Mouse (Mus musculus) embryonic facial prominence, embryonic 10.5 days (tissue): ENCODE measurements around the gene Umod. TPM values are rescaled to one million over a fixed set of nuclear protein-coding genes. Genes with fewer than 3 reads are reported as not detected.
A peak's percentile ranks its signal among the peaks of the same experiment; 100 is the strongest.

ENCODE experiments used
- DNase-seq: peaks from one replicate; pipeline ENCODE4 v3.0.0-alpha.2; 2017; ENCODE audit warnings: low spot score
- H3K27ac ChIP-seq: fragments of 300-500 bp; sonication (generic); replicated peaks from 2 replicates; pipeline ENCODE4 v1.5.1; 2016; ENCODE audit warnings: mild to moderate bottlenecking
- H3K27me3 ChIP-seq: fragments of 300-500 bp; sonication (generic); replicated peaks from 2 replicates; pipeline ENCODE4 v1.6.1; 2016; ENCODE audit warnings: low read depth, mild to moderate bottlenecking; ENCODE audit not compliant: poor library complexity, severe bottlenecking
- H3K36me3 ChIP-seq: fragments of 300-500 bp; sonication (generic); replicated peaks from 2 replicates; pipeline ENCODE4 v1.6.1; 2016; ENCODE audit warnings: mild to moderate bottlenecking, moderate library complexity
- H3K4me1 ChIP-seq: fragments of 300-500 bp; sonication (generic); 2 replicates; pipeline ENCODE4 v1.6.1; 2016
- H3K4me3 ChIP-seq: fragments of 300-500 bp; sonication (generic); 2 replicates; pipeline ENCODE4 v1.5.1; 2016; ENCODE audit warnings: mild to moderate bottlenecking, moderate library complexity
- H3K9me3 ChIP-seq: fragments of 300-500 bp; sonication (generic); 2 replicates; pipeline ENCODE4 v1.6.1; 2016; ENCODE audit warnings: mild to moderate bottlenecking
- WGBS: fragments of 180-500 bp; shearing (Covaris S2); methylation state at CpG from one replicate; pipeline ENCODE4 v1.1.7; 2016; 5-methylcytosine and 5-hydroxymethylcytosine counted together
- polyA plus RNA-seq: library from polyadenylated mRNA; unstranded; fragments of >200 nt; fragmentation: Nextera tagmentation; extraction: Ambion mirVana; gene quantifications from 2 replicates; pipeline ENCODE4 v1.2.1, GENCODE M21; 2016

Gene Umod
- polyA plus RNA-seq, 1 experiment from 2014 or later = not detected

DNA sequence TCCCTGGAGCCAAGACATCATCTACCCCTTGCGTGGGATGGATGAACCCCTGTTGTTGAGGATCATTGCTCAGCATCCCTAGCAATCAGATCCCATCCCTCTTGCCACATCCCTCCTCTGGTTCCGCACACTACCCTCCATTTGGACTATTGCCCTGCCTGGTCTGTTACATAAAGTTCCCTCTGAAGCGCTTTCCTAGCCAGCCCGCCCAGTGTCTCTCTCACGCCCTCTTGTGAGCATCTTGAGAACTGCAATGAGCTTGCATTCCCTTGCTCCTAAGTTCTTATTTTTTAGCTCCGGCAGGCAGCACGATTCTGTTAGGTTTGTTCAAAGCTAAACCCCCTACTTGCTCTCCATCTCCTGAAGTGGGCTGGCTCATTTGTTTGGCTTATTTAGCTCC is 34.0 kb upstream of the Umod start:
- Histone ChIP-seq H3K27ac (no peak overlapping the region), H3K4me1 (no peaks in the 10 kb centered on the region), H3K36me3 (no peaks in the 10 kb centered on the region), H3K4me3 (no peak overlapping the region), H3K9me3 (no peaks in the 10 kb centered on the region), H3K27me3 (no peaks in the 10 kb centered on the region)
- WGBS = 35% methylated on average over 7 of the region's 7 CpGs
- DNase-seq = peak; percentile 56

- Histone ChIP-seq H3K4me3 (no peak overlapping the region), H3K27me3 (no peaks in the 10 kb centered on the region), H3K4me1 (no peaks in the 10 kb centered on the region), H3K9me3 (no peaks in the 10 kb centered on the region), H3K36me3 (no peaks in the 10 kb centered on the region), H3K27ac (no peak overlapping the region)
- no peak for DNase-seq
- 85% methylated on average over 4 of the region's 4 CpGs for WGBS
These were observed 32.1 kb upstream of the Umod start for GRCm38 (mm10) chr7:119511143-119511542.

DNA sequence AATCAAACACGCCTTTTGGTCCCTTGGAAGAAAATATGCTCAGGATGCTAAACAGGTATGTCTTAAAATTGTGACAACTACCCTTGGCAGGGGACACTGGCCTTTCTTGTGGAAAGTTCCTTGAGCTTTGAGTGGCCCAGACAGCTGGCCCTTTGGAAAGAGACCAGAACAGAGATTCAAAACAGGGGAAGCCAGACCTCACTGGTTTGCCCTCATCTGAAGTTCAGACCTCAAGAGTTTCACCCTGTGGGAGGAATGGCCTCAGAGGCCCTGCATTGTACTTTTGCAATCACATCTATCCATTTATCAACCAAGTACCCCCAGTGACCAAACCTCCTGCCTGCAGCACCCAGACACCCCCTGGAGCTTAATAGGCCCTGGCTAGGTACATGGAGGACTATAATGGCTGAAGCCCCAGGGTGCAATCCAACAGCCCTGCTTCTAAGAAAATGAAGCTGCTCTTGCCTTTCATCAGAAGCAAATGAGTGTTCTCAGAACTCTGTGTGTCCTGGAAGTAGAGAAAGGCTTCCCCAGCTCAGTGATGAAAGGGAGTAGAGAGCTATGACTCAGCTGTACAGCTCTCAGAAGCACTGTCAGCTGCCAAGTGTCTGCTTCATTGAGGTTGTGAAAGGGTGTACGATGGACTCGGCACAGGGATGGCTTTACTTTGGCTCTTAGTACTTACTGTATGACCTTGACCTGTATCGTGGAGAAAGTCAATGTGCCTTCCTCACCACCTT is 11.1 kb upstream of the Umod start:
- Histone ChIP-seq H3K27me3 (no peaks in the 10 kb centered on the region), H3K27ac (no peak overlapping the region), H3K9me3 (no peaks in the 10 kb centered on the region), H3K4me1 (no peaks in the 10 kb centered on the region), H3K36me3 (no peaks in the 10 kb centered on the region), H3K4me3 (no peak overlapping the region)
- 89% methylated on average over 4 of the region's 4 CpGs for WGBS
- no peak for DNase-seq

- 87% methylated on average over 5 of the region's 5 CpGs for WGBS
- Histone ChIP-seq H3K36me3 (no peaks in the 10 kb centered on the region), H3K27ac (no peak overlapping the region), H3K4me3 (no peak overlapping the region), H3K9me3 (no peaks in the 10 kb centered on the region), H3K4me1 (no peaks in the 10 kb centered on the region), H3K27me3 (no peaks in the 10 kb centered on the region)
- DNase-seq = no peak
These were observed 7.6 kb upstream of the Umod start for GRCm38 (mm10) chr7:119486683-119487082.

GRCm38 (mm10) chr7:119484154-119484553 is 5.1 kb upstream of the Umod start:
- H3K27ac ChIP-seq = no peak overlapping the region
- DNase-seq = no peak
- no peaks in the 10 kb centered on the region for H3K4me1 ChIP-seq
- H3K27me3 ChIP-seq = no peaks in the 10 kb centered on the region
- no peaks in the 10 kb centered on the region for H3K9me3 ChIP-seq
- WGBS = 81% methylated on average over 4 of the region's 4 CpGs
- H3K4me3 ChIP-seq = no peak overlapping the region
- H3K36me3 ChIP-seq = no peaks in the 10 kb centered on the region

DNA sequence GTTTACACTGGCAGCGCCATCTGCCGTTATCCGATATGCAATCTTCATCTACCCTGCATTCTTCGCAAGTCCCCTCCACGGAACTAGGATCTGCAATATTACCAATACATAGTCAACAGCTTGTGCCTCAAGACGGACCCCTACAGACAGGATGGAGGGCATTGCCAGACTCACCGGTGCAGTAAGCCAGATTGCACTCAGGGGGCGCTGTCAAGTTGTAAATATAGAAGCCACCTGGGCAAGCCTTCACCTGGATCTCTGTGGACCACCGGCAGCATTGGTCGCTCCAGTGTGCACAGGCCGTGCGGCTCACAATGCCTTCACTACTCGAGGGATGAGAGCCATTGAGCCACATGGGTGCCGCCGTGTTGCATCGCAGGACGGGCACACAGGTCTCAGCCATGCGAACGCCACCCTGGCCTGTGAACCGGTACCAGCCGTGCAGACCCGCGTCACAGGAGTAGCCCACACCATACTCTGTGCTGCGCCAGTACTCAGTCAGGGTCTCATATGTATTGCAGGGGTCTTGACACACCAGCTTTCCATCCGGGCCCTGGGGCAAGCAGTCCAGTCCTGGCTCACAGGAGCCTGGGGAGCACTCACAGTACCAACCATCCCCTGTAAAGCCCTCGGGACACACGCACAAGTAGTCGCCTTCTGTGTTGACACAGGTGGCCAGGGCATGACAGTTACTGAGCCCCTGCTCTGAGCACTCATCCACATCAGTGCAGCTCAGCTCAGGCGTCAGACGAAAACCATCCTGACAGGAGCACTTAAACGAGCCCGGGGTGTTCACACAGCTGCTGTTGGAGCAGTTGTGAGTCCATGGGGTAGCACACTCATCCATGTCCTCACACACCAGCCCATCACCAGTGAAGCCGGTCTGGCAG is 2.3 kb downstream of the Umod start:
- Histone ChIP-seq H3K27ac (no peak overlapping the region), H3K4me1 (no peaks in the 10 kb centered on the region), H3K36me3 (no peaks in the 10 kb centered on the region), H3K9me3 (no peaks in the 10 kb centered on the region), H3K27me3 (no peaks in the 10 kb centered on the region), H3K4me3 (no peak overlapping the region)
- no peak for DNase-seq
- 76% methylated on average over 33 of the region's 33 CpGs for WGBS

DNA sequence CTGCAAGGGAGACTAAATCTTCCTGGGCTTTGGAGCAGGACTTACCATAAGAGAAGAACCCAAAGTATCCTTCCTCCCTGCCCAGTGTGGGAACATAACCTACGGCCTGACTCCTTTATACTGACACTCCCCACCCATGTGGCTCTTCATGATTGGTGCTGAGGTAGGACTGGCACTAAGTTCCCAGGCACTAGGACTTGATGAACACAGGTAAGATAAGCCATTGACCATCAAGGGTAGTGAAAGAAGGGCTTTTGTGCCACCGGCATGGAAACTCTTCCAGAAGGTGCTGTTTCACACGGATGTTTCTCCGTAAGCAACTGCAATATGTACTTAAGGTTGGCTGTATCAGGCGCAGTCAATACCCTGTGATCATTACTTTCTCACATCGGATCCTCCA is 19.9 kb downstream of the Umod start, which contains the start of gene Gp2:
Gene Gp2, minus strand, starts transcription at position 101 of the 400 bp plus-strand sequence.
- Histone ChIP-seq H3K9me3 (no peaks in the 10 kb centered on the region), H3K36me3 (no peaks in the 10 kb centered on the region), H3K4me3 (no peak within 1 kb of the TSS), H3K27me3 (no peaks in the 10 kb centered on the region), H3K27ac (no peak within 1 kb of the TSS), H3K4me1 (no peaks in the 10 kb centered on the region)
- DNase-seq = no peak
- 90% methylated on average over 6 of the region's 6 CpGs for WGBS

DNA sequence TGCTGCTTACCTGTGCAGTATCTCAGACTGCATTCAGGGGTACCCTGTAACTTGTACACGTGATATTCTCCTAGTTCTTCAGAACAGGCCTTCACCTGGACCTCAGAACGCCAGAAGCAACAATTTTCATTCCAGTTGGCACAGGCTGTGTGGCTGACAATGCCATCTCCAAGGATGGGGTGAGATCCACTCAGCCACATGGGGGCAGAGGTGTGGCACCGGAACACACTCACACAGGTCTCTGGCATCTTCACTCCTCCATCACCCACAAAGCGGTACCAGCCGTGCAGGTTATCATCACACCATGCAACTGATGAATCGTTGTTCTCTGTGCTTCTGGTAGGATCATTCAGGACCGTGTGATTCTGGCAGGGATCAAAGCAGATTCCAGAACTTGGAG is 24.9 kb downstream of the Umod start:
- Histone ChIP-seq H3K36me3 (no peaks in the 10 kb centered on the region), H3K27ac (no peak overlapping the region), H3K4me3 (no peak overlapping the region), H3K4me1 (no peaks in the 10 kb centered on the region), H3K9me3 (no peaks in the 10 kb centered on the region), H3K27me3 (no peaks in the 10 kb centered on the region)
- WGBS = 81% methylated on average over 7 of the region's 7 CpGs
- no peak for DNase-seq

DNA sequence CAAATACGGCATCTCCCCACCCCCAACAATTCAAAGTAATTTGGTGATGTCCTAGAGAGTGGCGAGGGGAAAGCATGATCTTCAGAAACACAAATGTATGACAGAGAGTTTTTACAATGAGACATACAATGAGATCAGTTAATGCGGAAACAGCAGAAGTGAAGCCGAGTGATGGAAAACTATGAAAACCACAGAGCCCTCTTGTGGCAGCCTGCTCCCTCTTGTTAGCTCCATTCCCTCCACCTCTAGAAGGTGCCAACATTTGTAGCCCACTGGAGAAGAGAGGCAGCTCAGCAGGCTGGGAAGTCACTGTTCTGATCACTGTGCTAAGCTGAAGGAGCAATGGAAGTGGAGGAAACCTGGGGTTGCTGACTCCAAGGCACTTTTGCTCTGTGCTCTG is 35.2 kb downstream of the Umod start:
- no peak overlapping the region for H3K27ac ChIP-seq
- no peaks in the 10 kb centered on the region for H3K36me3 ChIP-seq
- DNase-seq = no peak
- H3K4me3 ChIP-seq = no peak overlapping the region
- H3K9me3 ChIP-seq = no peaks in the 10 kb centered on the region
- no peaks in the 10 kb centered on the region for H3K4me1 ChIP-seq
- no peaks in the 10 kb centered on the region for H3K27me3 ChIP-seq
- 67% methylated on average over 4 of the region's 4 CpGs for WGBS

DNA sequence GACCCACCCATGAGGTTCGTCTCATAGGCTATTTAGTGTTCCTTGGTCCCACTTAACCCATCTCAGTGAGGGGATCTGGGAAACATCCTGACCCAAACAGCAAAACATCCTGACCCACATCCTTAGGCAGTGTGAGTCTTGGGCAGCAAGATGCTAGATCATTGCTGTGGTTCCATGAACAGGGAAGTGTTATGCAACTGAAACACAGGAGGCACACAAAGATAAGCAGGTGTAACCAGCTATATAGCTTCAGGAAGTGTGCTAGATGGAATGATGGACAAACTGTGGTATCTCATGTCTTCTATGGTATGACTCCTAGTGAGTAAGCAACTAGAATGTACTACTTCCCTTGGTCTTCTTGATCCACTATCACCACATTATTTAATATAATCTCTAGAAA is 37.1 kb downstream of the Umod start:
- H3K27ac ChIP-seq = no peak overlapping the region
- H3K4me1 ChIP-seq = no peaks in the 10 kb centered on the region
- H3K27me3 ChIP-seq = no peaks in the 10 kb centered on the region
- no peak for DNase-seq
- H3K4me3 ChIP-seq = no peak overlapping the region
- H3K36me3 ChIP-seq = no peaks in the 10 kb centered on the region
- H3K9me3 ChIP-seq = no peaks in the 10 kb centered on the region
- WGBS = 88% methylated on average over 1 of the region's 1 CpGs

DNA sequence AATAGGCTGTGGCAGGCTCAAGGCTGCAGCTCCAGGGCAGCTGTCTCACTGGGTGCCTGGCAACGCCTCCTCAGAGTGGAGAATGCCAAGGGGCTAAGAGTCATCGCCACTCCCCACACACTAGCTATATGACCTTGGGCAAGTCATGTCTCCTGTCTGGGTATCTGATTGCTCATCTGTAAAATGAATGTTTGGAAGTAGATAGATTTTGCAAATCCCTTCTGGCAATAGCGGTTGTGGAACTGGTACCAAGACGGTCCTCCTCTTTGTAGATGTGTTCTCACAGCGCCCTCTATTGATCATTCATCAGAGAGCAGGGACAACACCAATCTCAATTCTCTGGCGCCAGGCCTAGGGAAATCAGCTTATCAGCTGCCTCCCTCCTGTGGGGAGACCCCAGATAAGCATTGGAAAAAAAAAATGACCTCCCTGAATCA is 51.9 kb downstream of the Umod start:
- Histone ChIP-seq H3K27ac (no peak overlapping the region), H3K4me3 (no peak overlapping the region), H3K36me3 (no peaks in the 10 kb centered on the region), H3K27me3 (no peaks in the 10 kb centered on the region), H3K9me3 (no peaks in the 10 kb centered on the region), H3K4me1 (no peaks in the 10 kb centered on the region)
- 19% methylated on average over 6 of the region's 6 CpGs for WGBS
- peak; percentile 44 for DNase-seq

DNA sequence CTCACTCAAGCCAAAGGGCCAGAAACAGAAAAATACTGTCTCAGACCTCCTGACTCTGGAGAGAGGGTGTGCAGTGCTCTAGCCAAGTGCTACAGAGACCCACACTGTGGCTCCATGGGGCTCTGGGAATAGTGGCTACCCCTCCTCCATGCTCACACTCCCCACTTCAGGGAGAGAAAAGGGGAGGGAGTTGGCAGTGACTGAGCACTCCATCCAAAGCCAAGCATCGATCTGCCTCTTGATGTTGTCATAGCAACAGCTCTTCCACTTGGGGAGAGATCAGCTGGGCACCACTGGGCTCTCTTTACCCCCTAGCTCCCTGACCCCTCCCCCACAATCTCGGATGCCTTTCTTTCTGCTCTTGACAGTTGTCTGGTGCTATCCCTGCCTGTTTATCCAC is 58.4 kb downstream of the Umod start:
- no peak overlapping the region for H3K4me3 ChIP-seq
- no peaks in the 10 kb centered on the region for H3K9me3 ChIP-seq
- H3K27ac ChIP-seq = no peak overlapping the region
- WGBS = 6% methylated on average over 2 of the region's 2 CpGs
- no peaks in the 10 kb centered on the region for H3K36me3 ChIP-seq
- H3K27me3 ChIP-seq = no peaks in the 10 kb centered on the region
- H3K4me1 ChIP-seq = 0 out of 2 replicates have a peak, but pooled peaks cover 7% of the 10 kb centered on the region
- DNase-seq = peak; percentile 8

DNA sequence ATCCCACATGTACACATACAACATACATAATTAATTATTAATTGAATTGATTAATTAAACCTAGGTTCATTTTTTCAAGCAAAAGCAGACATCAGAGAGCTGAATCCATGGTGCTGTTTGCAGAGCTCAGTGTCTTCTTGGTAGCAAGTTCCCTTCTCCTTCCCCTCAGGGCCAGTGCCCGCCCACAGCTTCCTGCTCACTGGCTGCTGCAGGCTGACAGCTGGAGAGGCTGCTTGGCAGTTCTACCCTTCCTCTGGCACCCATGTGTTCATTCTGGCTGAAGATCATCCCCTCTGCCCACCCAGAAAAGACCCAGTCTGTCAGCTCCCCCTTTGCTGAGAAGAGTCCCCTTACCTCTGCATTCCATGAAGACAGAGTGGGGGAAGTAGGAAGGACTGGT is 60.6 kb downstream of the Umod start:
- H3K9me3 ChIP-seq = no peaks in the 10 kb centered on the region
- WGBS = 67% methylated on average over 1 of the region's 1 CpGs
- no peak overlapping the region for H3K27ac ChIP-seq
- H3K36me3 ChIP-seq = no peaks in the 10 kb centered on the region
- no peaks in the 10 kb centered on the region for H3K27me3 ChIP-seq
- H3K4me3 ChIP-seq = no peak overlapping the region
- DNase-seq = no peak
- 0 out of 2 replicates have a peak, but pooled peaks cover 7% of the 10 kb centered on the region for H3K4me1 ChIP-seq
